Mouse (Mus musculus): ENCODE results near the gene Il33. TPM values are rescaled to one million over a fixed set of nuclear protein-coding genes. Genes with fewer than 3 reads are reported as not detected.

The Il33 gene
- polyA plus RNA-seq, 1 experiment from 2014 or later = 0.34 TPM

GRCm38 (mm10) chr19:29979452-29980089 lies 54.7 kb downstream of the Il33 start:
- WGBS = 78% methylated on average over 8 of the region's 8 CpGs
- no peaks in the 10 kb centered on the region for H3K9me3 ChIP-seq (replicated peaks)
- no peak for DNase-seq (ENCODE audit: low spot score)
- no peak overlapping the region for H3K27ac ChIP-seq
- no peaks in the 10 kb centered on the region for H3K36me3 ChIP-seq
- H3K4me3 ChIP-seq = no peak overlapping the region
- H3K4me1 ChIP-seq = no peaks in the 10 kb centered on the region
- H3K27me3 ChIP-seq (ENCODE audit: low read depth, poor library complexity, severe bottlenecking) = no peaks in the 10 kb centered on the region

GRCm38 (mm10) chr19:29984208-29985005 lies 59.5 kb downstream of the Il33 start:
- DNase-seq (ENCODE audit: low spot score) = no peak
- Histone ChIP-seq H3K36me3 (no peaks in the 10 kb centered on the region), H3K27ac (no peak overlapping the region), H3K4me3 (no peak overlapping the region), H3K9me3 (replicated peaks) (no peaks in the 10 kb centered on the region), H3K27me3 (ENCODE audit: low read depth, poor library complexity, severe bottlenecking) (no peaks in the 10 kb centered on the region), H3K4me1 (no peaks in the 10 kb centered on the region)
- 76% methylated on average over 16 of the region's 16 CpGs for WGBS

GRCm38 (mm10) chr19:29986464-29987091 lies 61.7 kb downstream of the Il33 start:
- Histone ChIP-seq H3K4me1 (no peaks in the 10 kb centered on the region), H3K27ac (no peak overlapping the region), H3K9me3 (replicated peaks) (no peaks in the 10 kb centered on the region), H3K36me3 (no peaks in the 10 kb centered on the region), H3K4me3 (no peak overlapping the region), H3K27me3 (ENCODE audit: low read depth, poor library complexity, severe bottlenecking) (no peaks in the 10 kb centered on the region)
- DNase-seq (ENCODE audit: low spot score) = no peak
- WGBS = 93% methylated on average over 12 of the region's 12 CpGs

- Histone ChIP-seq H3K9me3 (replicated peaks) (no peaks in the 10 kb centered on the region), H3K27me3 (ENCODE audit: low read depth, poor library complexity, severe bottlenecking) (no peaks in the 10 kb centered on the region), H3K4me1 (no peaks in the 10 kb centered on the region), H3K27ac (no peak overlapping the region), H3K36me3 (no peaks in the 10 kb centered on the region), H3K4me3 (no peak overlapping the region)
- no peak for DNase-seq (ENCODE audit: low spot score)
- 79% methylated on average over 12 of the region's 12 CpGs for WGBS
Observed at GRCm38 (mm10) chr19:30000406-30001365, 75.8 kb downstream of the Il33 start.

GRCm38 (mm10) chr19:30001550-30001949 lies 76.6 kb downstream of the Il33 start:
- H3K4me1 ChIP-seq = no peaks in the 10 kb centered on the region
- no peaks in the 10 kb centered on the region for H3K9me3 ChIP-seq (replicated peaks)
- H3K4me3 ChIP-seq = no peak overlapping the region
- H3K27ac ChIP-seq = no peak overlapping the region
- no peak for DNase-seq (ENCODE audit: low spot score)
- WGBS = 84% methylated on average over 6 of the region's 6 CpGs
- no peaks in the 10 kb centered on the region for H3K36me3 ChIP-seq
- no peaks in the 10 kb centered on the region for H3K27me3 ChIP-seq (ENCODE audit: low read depth, poor library complexity, severe bottlenecking)

- Histone ChIP-seq H3K9me3 (replicated peaks) (no peaks in the 10 kb centered on the region), H3K4me3 (no peak within 1 kb of the TSS), H3K36me3 (no peaks in the 10 kb centered on the region), H3K27ac (no peak within 1 kb of the TSS), H3K4me1 (no peaks in the 10 kb centered on the region), H3K27me3 (ENCODE audit: low read depth, poor library complexity, severe bottlenecking) (no peaks in the 10 kb centered on the region)
- DNase-seq (ENCODE audit: low spot score) = no peak
- 97% methylated on average over 9 of the region's 9 CpGs for WGBS
Observed at GRCm38 (mm10) chr19:30003621-30004020, 78.7 kb downstream of the Il33 start, which contains the start of gene Trpd52l3. Trpd52l3 (plus strand) TSS chr19:30003790.

GRCm38 (mm10) chr19:30006371-30006770 lies 81.5 kb downstream of the Il33 start:
- Histone ChIP-seq H3K9me3 (replicated peaks) (no peaks in the 10 kb centered on the region), H3K27ac (no peak overlapping the region), H3K4me1 (no peaks in the 10 kb centered on the region), H3K27me3 (ENCODE audit: low read depth, poor library complexity, severe bottlenecking) (no peaks in the 10 kb centered on the region), H3K36me3 (no peaks in the 10 kb centered on the region), H3K4me3 (no peak overlapping the region)
- WGBS = 80% methylated on average over 3 of the region's 3 CpGs
- DNase-seq (ENCODE audit: low spot score) = no peak

Other genes with a start within 250 kb of the Il33 start
- not detected in 2 replicates for gene Mlana, start 227.3 kb upstream of the Il33 start, polyA plus RNA-seq (2016; fragmentation: Nextera tagmentation; extraction: Ambion mirVana)
- gene 9930021J03Rik, start 119.1 kb upstream of the Il33 start, polyA plus RNA-seq (2016; fragmentation: Nextera tagmentation; extraction: Ambion mirVana) = 3.7 and 4.6 TPM in 2 replicates
- 19.6 and 26.1 TPM in 2 replicates for gene Ranbp6, start 112.1 kb upstream of the Il33 start, polyA plus RNA-seq (2016; fragmentation: Nextera tagmentation; extraction: Ambion mirVana)
- gene Trpd52l3, start 78.7 kb downstream of the Il33 start, polyA plus RNA-seq (2016; fragmentation: Nextera tagmentation; extraction: Ambion mirVana) = not detected in 2 replicates
- 74.2 and 85.1 TPM in 2 replicates for gene Uhrf2, start 105.4 kb downstream of the Il33 start, polyA plus RNA-seq (2016; fragmentation: Nextera tagmentation; extraction: Ambion mirVana)